Mouse (Mus musculus) monocyte, adult 59 days (primary cell): ENCODE measurements around the gene 1700042G07Rik. TPM values are rescaled to one million over a fixed set of nuclear protein-coding genes. Genes with fewer than 3 reads are reported as not detected.

Source experiments
- total RNA-seq, 2 experiments: library from RNA; stranded (reverse); gene quantifications; one replicate each; pipeline ENCODE4 v1.2.4; 2023

1700042G07Rik gene
- total RNA-seq = not detected

GRCm38 (mm10) chr4:116173072-116173471, at the start of gene 1700042G07Rik, which contains the start of gene Gm49337:
Gene 1700042G07Rik, plus strand, starts transcription at chr4:116173372.
Gene Gm49337, plus strand, starts transcription at chr4:116173384.

GRCm38 (mm10) chr4:116123602-116124519, 49.3 kb upstream of the 1700042G07Rik start, which contains the start of the genes Rad54l and Pomgnt1:
Gene Rad54l, minus strand, starts transcription at chr4:116123690.
Gene Pomgnt1, plus strand, starts transcription at chr4:116123840.

DNA sequence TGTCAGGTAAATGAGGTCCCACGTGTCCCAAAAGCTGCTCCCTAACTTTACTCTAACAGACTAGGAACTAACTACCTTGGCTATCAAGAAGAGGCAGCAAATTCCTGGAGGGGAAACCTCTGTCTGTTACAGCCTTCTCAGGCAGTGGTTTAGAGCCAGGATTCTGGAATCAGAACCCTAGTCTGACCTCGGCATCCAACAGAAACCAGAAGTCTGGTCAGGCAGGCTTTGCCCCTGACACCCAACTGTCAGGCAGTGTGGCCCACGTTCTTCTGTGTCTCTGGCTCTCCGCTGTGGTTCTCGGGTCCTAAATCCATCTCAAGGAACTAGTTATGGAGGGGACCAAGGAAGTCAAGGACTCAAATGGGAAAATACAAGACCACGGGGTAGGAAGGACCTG, 21.9 kb upstream of the 1700042G07Rik start, which contains the start of gene Lurap1:
Gene Lurap1, minus strand, starts transcription at position 101 of the 400 bp plus-strand sequence.

GRCm38 (mm10) chr4:116167404-116167803, 5.8 kb upstream of the 1700042G07Rik start, which contains the start of gene Tspan1:
Gene Tspan1, minus strand, starts transcription at chr4:116167601.

GRCm38 (mm10) chr4:116221140-116221851, 48.1 kb downstream of the 1700042G07Rik start, which contains the start of gene Pik3r3:
Gene Pik3r3, plus strand, starts transcription at chr4:116221618.

Other genes with a start within 250 kb of the 1700042G07Rik start
- gene Dmbx1, start 233.4 kb upstream of the 1700042G07Rik start, total RNA-seq = not detected
- gene Faah, start 155.4 kb upstream of the 1700042G07Rik start, total RNA-seq = 1 to 10 TPM; 1.2 to 2.1 TPM
- gene Nsun4, start 119.5 kb upstream of the 1700042G07Rik start, total RNA-seq = 10 to 100 TPM; 21.4 to 23.2 TPM
- gene Uqcrh, start 98.3 kb upstream of the 1700042G07Rik start, total RNA-seq = 100 to 1,000 TPM; 261 to 279 TPM
- 10 to 100 TPM; 28.3 to 35.8 TPM for gene Lrrc41, start 98.1 kb upstream of the 1700042G07Rik start, total RNA-seq
- gene Rad54l, start 49.7 kb upstream of the 1700042G07Rik start, total RNA-seq = 1 to 10 TPM in 1 of 2 experiments, under 1 TPM in 1; 0.84 to 1.1 TPM
- 10 to 100 TPM; 17.7 to 19.9 TPM for gene Pomgnt1, start 49.5 kb upstream of the 1700042G07Rik start, total RNA-seq
- gene Lurap1, start 22.0 kb upstream of the 1700042G07Rik start, total RNA-seq = under 1 TPM; 0.09 to 0.16 TPM
- gene Tspan1, start 5.8 kb upstream of the 1700042G07Rik start, total RNA-seq = not detected
- not detected for gene Gm49337, start within 50 bp of the 1700042G07Rik start, total RNA-seq
- gene Pik3r3, start 48.2 kb downstream of the 1700042G07Rik start, total RNA-seq = 1 to 10 TPM in 1 of 2 experiments, under 1 TPM in 1; 0.76 to 1.5 TPM